Mouse (Mus musculus): ENCODE results near the gene Defb42. TPM values are rescaled to one million over a fixed set of nuclear protein-coding genes. Genes with fewer than 3 reads are reported as not detected.

Gene Defb42
- 2,514 and 2,655 TPM in 2 replicates for polyA plus RNA-seq (2012; rRNA removed)

DNA sequence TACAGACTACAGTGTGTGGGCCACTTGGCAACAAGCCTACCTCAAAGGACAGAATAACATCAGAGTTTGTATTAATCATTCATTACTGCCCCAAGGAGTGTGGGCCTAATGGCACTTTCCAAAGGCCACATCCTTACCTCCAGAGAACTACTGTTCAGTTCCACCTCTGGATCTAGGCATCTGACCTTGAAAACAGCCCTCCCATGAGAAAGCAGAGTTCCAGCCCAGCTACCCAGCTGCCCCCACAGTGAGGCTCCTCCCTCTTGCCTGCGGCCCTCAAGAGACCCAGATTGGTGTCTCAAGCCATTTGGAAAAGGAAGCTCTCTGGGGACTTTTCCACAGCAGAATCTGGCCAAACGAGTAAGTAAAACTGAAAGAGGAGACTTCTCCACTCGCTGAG lies at the start of gene Defb42:
TSS of gene Defb42 (plus strand) at position 301 of the 400 bp plus-strand sequence.
- no peak for DNase-seq (ENCODE audit: low read depth)

DNA sequence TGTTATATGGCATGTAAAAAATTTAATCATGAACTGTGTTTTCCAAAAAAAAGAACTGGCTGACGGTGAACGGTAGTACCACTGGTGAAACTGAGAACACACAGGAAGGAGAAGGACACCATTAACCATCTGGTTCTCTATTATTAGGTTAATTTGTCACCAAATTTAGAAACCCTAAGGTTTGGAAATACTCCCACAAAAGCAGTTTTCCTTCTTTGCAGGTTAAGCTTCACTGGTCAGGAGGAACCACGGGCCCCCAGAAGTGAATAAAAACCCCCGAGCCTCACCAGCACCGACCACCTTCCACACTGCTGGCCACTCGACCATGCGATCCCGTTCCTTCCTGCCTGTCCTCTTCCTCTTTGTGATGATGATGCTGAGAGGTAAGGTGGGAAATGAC lies 49.0 kb upstream of the Defb42 start, which contains the start of gene Defb47:
TSS of gene Defb47 (plus strand) at position 301 of the 400 bp plus-strand sequence.
- no peak for DNase-seq (ENCODE audit: low read depth)

DNA sequence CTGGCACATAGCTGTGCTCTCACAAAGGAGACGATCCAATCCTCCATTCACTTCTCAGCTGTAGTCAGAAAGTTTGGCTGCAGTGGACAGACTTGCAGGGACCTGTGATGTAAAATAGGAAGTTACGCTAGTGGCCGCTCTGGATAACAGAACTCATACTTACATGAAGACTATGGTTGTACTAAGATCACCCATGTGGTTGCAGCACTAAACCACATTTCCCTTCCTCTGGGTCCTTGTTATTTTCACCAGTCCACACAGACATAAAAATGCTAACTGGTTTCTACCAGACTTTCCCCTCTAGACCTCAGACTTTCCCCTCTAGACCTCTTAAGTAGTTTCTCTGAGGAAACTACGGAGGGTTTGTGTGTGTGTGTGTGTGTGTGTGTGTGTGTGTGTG lies 47.8 kb upstream of the Defb42 start:
- DNase-seq (ENCODE audit: low read depth), result no peak

DNA sequence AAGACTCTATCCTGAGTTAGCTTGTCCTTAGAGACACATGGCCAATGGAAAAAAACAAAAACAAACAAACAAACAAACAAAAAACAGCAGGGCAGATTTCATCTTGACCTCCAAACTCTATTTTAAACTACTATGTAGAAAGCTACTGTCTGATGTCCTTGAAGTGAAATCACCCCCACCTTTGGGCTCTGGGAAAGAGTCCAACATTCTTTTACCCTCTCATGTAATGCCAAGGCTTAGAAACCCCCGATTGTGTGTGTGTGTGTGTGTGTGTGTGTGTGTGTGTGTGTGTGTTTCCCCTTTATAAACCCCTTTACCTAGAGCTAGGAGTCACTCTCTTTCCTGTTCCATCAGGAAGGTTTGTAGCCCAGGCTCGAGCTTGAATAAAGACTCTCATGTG lies 44.2 kb upstream of the Defb42 start:
- DNase-seq (ENCODE audit: low read depth), result no peak

DNA sequence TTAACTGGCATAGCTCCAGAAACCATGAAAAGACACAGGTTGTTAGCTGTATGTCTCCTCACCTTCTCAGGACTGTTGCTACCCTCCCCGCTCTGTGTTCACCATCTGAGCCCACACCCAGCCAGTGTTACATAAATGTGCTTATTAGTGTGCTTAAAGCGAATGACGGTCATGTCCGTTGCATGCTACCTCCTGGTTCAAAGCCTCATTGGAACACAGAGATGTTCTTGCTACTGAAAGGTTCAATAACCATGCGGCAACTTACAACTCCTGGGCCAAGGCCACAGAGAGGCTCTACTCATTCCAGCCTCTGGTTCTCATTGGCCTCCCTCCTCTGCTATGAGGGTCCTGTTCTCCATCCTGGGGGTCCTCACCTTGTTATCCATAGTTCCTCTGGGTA lies 35.3 kb upstream of the Defb42 start, which contains the start of gene Defb43:
TSS of gene Defb43 (plus strand) at position 301 of the 400 bp plus-strand sequence.
- DNase-seq (ENCODE audit: low read depth), result no peak

DNA sequence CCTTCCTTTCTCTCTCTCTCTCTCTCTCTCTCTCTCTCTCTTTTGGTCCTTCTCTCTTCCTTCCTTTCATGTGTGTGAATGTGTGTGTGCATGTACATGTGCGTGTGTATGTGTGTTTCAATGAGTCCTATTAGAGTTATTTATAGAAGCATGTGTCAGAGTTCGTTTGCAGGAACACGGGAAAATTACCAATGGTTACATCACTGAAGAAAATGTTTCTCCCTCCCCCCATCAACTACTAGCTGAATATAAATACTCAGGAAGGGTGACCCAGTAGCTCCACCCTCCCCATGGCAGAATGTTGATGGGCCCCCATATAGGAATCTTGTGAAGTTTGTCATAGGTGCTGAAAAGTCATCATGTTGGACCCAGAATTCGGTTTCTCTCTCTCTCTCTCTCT lies 33.7 kb upstream of the Defb42 start:
- DNase-seq (ENCODE audit: low read depth), result no peak

DNA sequence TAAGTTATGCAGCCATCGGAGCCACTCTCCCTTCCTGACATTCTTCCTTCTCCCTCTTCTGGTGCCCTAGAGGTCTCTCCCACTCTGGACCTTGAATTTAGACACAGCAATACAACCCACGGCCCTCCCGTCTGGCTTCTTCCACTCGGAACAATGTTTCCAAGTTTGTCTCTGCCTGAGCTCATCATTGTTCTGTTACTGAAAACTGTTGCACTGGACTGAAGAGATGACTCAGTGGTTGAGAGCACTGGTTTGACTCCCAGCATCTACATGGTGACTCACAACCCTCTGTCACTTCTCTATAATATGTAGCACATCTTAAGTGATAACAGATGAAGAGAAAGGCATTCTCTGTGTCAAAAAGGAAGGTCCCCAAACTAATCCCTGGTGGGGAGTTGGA lies 32.1 kb upstream of the Defb42 start:
- DNase-seq (ENCODE audit: low read depth), result no peak

DNA sequence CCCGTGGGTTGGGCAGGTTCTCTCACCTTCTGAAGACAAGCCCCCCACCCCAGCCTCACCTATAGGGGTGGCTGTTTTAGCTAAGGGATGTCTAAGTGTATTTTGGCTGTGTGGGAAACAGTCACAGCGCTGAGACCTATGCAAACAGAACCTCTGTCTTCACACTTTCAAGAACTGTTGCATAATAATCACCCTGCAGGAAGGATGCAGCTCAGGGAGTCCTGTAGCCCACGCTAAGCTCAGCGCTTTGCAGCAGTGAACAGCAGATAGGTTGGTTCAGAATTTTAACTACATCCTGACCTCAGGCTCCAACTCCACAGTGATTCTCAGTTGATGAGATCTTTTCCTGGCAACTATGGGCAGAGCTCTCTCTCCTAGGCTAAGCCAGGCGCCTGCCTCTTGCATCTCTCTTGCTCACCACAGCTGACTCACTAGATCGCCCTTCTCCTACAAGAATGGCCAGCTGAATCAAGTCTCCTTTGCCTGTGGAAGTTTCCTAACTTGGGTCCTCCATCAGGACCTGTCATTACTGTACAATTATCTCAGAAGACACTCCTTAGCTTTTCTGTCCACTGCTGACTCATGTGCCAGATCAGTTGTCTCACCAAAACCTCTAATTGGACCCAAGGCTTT lies 26.2 kb upstream of the Defb42 start:
- peak; percentile 9 for DNase-seq (ENCODE audit: low read depth)

DNA sequence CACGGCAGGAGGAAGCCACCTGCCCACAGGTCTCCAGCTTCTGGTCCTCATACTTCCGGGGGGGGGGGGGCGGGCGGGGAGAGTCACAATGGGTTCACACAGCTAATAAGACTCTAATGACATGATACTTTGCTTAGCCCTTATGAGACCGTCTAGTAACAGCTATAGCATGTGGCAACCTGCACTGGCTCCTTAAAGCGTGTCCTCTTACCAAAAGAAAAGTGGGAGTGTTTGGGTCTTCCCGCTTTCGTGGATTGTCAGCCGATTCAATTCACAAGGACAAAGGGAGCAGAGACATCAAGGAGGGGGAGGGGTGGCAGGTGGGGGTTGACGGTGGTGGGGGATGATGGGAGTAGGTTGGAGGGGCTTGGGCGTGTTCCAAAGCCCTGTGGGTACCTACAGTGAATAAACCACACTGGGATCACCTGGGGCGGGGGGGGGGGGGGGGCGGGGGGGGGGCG lies 3.1 kb downstream of the Defb42 start, which contains the start of gene Defb30:
TSS of gene Defb30 (minus strand) at position 51 of the 461 bp plus-strand sequence.
- no peak for DNase-seq (ENCODE audit: low read depth)

DNA sequence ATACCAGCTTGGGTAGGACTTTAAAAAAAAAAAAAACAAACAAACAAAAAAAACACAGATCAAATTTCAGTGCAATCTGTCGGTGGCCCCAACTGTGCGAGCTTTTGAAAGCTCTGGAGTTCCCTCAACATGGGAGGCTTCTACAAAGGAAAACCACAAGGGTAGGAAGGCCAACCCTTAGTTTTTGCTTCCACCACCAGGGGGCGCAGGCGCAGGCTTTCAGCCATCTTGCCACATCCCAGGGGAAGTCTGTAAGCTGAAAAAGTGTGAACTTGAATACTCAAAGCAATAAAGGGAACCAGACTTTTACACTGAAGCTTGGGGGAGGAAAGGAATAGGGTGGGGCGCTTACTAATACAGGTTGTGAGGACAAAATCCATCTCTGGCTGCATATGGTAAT lies 4.0 kb downstream of the Defb42 start:
- no peak for DNase-seq (ENCODE audit: low read depth)

DNA sequence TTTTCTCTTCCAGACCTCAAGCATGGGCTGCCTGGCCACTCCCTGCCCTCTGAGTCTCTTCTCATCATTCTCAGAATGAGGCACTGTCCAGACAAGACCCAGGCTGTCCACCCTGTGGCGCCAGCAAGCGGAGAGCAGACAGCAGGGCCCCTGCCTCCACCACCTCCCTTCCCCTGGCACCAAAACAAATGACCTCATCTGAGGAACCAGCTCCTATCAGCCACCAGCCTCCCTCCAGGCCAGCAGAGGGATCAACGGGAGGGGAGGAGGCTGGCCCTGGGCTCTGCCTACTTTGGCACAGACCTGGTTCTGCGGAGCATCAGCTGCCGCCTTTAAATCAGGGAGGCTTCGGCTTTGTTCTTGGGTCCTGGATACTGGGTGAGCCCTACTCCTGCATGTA lies 7.9 kb downstream of the Defb42 start:
- DNase-seq (ENCODE audit: low read depth), result no peak

DNA sequence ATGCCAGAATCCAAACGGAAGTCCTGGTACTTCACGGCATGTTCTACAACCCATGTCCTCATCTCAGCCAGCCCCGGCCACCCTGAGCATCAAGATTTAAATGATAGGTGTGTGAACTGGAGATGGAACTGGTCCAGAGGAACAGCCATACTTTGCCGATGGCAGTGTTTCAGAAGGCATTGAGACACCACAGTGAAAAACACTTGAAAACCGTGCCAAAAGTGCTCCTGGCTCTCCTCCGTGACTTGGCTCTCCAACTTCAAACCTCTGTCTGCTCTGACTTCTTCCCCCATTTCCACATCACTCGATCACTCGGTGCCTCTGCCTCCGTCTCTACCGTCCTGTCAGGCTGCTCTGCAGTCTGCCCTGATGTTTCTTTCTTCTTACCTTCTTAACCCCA lies 13.6 kb downstream of the Defb42 start:
- DNase-seq (ENCODE audit: low read depth), result peak; percentile 34

DNA sequence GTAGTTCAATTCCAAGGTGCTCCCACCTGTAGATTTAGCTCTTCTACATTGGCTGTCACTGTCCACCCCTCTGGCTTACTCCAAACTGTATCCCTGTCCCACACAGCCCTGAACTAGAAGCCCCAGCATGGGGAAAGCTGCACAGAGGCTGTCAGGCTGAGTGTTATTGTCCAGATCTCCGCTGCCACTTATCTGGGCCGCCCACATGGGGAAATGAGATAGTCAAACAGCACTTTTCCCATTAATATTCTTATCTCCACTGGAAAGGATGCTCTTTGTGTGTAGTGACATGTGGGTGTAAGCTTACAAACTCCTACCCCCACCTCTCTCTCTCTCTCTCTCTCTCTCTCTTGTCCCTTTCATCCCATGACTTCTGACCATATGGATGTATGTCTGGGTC lies 15.4 kb downstream of the Defb42 start:
- DNase-seq (ENCODE audit: low read depth), result no peak

DNA sequence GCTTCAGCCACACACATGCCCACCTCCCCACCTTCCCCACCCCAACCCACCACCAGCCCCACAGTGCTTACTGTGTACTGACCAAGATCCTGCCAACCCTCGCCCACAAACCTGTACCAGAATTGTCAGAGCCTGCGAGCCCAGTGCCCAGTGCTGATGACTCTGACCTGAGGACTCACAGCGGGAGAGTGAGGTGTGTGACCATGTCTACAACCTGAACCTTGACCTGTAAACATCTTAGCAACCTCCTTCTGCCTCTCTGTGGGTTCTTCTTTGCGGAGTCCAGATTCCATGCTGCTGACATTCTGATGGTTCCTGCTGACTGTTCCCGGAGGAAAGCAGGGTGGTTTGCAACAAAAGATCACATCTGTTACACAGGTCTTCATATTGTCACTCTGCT lies 18.6 kb downstream of the Defb42 start:
- DNase-seq (ENCODE audit: low read depth), result no peak

DNA sequence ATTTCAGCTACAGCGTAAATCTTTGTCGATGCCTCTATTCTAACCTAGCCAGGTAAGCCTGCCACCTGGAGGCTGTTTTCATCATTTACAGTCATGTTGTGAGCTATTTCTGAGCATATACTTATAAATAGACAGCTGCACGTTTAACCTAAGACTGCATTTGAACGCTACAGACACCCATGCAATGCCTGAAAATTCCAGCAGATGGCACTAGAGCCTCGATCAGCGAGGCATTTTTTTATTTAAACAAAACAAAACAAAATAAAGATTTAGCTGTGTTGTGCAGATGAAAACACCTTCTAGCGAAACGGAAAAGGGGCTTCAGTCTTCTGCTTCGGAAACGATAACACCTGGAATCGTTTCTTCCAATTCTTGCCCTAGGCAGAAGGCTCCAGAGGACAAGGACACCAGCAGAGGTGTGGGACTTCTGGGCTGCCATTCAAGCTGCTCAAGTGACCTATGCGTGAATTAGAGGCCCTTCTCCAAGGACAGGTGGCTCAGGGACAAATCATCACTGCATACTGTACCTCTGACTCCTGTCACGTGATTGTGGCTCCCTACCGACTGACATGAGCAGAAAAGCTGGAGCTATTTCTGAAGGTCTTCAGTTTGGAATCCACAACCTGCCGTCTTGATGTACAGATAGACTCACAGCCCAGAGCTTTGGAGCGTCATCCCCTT lies 20.0 kb downstream of the Defb42 start:
- no peak for DNase-seq (ENCODE audit: low read depth)

DNA sequence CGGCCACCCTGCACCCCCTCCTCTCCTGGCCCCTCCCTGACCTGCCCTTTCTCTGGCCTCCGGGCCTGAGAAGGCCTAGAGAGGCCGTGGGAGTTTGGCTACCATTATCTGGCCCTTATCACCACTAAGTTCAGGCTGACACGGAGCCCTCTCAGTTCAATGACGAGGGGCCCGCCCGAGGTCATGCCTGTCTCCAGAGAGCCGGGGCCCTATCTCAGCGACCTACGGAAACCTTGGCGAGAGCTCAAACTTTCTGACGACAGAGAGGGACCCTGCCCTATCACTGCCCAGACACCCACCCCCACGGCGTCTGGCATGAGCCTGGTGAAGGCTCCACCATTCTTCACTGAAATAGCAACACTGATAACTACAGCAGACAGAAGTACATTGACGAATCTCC lies 20.9 kb downstream of the Defb42 start:
- no peak for DNase-seq (ENCODE audit: low read depth)

Other genes with a start within 250 kb of the Defb42 start
- gene Wdfy2, start 209.3 kb upstream of the Defb42 start, polyA plus RNA-seq (2012; rRNA removed), result 10.0 and 12.5 TPM in 2 replicates
- 5,331 and 5,718 TPM in 2 replicates for gene Defb48, start 62.5 kb upstream of the Defb42 start, polyA plus RNA-seq (2012; rRNA removed)
- 3,464 and 4,374 TPM in 2 replicates for gene Defb47, start 48.9 kb upstream of the Defb42 start, polyA plus RNA-seq (2012; rRNA removed)
- gene Defb43, start 35.2 kb upstream of the Defb42 start, polyA plus RNA-seq (2012; rRNA removed), result 59.2 and 207 TPM in 2 replicates
- gene Defb30, start 3.0 kb downstream of the Defb42 start, polyA plus RNA-seq (2012; rRNA removed), result 516 and 650 TPM in 2 replicates

Measured in gonadal fat pad, adult 2 months (tissue).